Mouse (Mus musculus) testis, postnatal 10 days (tissue): ENCODE measurements at regions not wholly inside any gene's neighbourhood (a gene's known extent, or its start where the extent isn't known, plus 50 kb on each side); places are given as distances from the start of the nearest gene placed in this dataset.

Experiments used
- DNase-seq: peaks from one replicate; pipeline ENCODE4 v3.0.0; 2021; ENCODE audit warnings: low spot score

GRCm38 (mm10) chr3:148762541-148763225, 227.7 kb downstream of the Adgrl2 start:
- DNase-seq: no peak

- no peak for DNase-seq
Observed at GRCm38 (mm10) chr3:148761586-148761985, 228.8 kb downstream of the Adgrl2 start.

- DNase-seq: no peak
Observed at GRCm38 (mm10) chr3:148759500-148759899, 230.9 kb downstream of the Adgrl2 start.

DNA sequence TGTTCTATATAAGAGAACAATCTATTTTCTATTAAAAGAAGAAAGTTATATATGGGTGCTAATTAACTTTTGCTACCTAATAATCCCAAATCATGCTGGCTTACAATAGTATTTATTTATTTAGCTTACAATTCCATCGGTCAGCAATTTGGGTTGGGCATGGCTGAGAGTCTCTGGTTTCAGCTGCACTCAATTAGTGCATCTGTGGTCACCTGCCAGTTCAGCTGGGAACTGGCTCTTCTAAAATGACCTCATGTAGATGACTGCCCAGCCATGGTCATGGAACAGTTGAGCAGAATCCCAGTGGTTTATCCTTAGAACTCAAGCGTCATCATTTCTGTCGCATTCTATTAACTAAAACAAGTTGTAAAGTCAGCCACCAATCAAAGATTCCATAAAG, 244.1 kb downstream of the Adgrl2 start:
- DNase-seq: no peak

DNA sequence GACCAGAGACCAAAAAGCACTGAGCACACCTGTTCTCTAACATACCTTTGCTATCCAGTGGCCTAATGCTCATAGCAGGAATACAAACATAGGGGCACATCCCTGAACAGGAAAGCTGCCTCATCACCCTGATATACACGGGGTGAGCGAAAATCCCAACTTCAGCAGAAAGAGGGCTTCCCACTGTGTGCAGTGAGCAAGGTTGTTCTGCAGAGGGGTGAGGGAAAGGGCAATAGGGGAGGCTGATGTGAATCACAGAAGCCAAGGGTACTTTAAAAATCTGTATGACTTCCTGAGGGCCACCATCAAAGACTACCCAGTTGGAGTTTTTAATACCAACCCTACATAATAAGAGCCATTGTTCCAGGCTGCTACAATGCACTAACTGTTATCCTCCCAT, 245.7 kb downstream of the Adgrl2 start:
- DNase-seq: no peak

DNA sequence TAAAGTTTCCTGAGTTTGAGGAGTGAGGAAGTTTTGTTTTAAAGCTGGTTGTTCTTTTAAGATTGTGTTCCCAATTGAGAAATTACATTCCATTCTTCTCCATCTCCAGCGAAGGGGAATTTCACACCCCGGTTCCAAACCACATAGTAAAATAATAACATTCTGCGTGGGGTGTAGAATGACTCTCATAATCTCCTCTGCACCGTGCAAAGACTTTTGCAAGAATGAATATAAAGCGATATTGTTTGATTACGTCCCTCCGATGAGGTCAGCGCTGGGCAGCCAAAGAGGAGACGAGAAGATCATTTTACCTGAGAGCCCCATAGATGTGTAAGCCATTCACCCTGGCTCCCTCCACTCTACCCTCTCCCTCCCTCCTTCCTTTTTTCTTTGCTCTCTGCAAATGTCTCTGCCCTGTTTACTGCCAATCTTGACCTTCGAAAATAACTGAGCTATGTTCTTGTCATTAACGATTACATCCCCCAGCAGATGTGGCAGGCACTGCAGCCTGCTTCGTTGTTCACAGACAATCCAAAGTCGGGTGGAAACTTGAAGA, 256.1 kb downstream of the Adgrl2 start:
- DNase-seq: no peak

DNA sequence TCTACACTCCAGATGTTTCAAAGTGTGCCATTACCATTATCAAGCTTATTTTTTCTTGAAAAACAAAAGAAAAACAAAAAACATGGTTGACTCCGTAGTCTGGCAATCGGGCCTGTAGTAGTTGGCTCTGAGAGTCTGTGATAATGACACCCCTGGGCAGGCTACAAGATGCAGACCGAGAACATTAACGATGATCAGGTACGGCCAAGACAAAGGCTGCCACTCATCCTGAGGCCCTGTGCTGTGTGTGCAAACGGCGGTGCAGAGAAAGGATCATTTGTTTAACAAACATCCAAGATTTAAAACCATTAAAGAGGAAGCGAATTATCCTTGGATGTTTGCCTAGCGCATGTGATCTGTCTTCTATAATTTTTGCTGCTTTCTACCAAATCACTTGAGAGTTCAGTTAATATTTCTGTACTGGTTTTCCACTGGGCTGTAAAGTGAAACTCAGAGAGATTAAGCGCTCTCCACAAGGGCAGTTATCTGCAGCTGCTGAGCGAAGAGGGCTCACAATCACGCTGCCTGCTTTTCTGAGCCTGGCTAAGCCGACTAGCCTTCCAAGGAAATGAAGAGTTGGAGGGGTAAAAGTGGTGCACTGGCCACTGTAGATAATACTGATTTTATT, 257.0 kb downstream of the Adgrl2 start:
- no peak for DNase-seq

DNA sequence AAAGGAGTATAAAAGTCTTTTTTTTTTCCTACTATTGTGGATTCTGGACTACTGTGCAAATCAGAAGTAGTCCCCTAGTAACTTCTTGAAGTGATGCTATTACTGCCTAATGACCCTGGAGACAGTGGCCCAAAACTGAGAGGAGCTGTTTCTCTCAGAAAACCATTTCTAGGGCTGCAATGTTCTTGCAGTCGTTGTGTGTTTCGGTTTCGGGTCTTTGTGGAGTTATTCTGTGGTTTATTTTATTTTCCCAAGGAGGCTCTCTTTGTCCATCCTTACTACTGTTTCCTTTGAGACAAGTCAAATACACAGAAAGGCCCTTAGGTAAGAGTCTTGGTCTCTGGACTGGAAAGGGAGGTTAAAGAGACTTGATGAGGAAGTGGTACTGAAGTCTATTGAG, 258.9 kb downstream of the Adgrl2 start:
- DNase-seq: no peak

- DNase-seq: no peak
Observed at GRCm38 (mm10) chr3:148729242-148729680, 261.1 kb downstream of the Adgrl2 start.

DNA sequence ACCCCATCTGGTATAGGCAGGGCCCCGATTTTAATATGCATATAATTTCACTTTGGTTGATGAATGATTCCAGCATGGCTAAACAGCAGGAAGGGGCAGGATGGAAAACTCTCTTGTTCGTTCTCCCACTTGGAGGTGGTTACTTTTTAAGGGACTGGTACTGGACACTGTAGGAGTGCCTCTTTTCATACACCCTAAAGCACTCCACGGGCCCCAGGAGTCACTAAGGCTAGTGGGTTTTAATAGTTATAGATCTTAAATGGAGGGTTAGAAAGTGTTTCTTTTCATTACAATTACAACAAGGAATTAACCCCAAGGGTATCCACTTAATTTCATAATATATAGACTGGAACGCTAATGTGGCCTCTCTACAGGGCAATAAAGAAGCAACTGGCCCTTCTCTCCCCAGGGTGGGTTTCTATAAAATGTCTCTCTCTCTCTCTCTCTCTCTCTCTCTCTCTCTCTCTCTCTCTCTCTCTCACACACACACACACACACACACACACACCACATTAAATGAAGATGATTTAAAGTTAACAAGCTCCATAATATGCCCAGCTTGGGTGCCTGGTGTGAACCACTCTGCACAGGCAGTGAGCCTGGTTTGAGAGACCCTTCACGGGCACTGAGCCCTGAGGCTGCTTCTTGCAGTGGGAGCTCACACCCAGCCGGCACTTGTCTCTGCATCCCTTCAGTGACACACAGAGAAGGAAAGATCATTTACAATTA, 261.7 kb downstream of the Adgrl2 start:
- no peak for DNase-seq

- DNase-seq: no peak
Observed at GRCm38 (mm10) chr3:148726596-148727331, 263.6 kb downstream of the Adgrl2 start.

DNA sequence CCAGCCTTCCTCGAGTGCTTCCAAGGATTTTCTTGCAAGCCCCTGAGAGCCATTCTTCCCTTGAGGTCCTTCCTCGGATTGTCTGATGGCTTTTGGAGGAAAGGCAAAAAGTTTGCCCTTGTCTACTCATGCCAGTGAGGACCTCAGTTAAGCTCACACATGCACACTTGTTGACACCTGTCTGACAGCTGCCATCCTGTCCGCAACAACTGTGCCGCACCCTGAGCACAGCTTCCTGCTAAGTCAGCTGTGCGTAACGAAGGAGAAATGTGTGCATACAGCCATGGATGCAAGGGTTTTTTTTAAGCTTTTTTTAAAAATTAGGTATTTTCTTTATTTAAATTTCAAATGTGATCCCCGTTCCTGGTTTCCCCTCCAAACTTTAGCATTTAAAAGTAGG, 293.8 kb downstream of the Adgrl2 start:
- DNase-seq: no peak

DNA sequence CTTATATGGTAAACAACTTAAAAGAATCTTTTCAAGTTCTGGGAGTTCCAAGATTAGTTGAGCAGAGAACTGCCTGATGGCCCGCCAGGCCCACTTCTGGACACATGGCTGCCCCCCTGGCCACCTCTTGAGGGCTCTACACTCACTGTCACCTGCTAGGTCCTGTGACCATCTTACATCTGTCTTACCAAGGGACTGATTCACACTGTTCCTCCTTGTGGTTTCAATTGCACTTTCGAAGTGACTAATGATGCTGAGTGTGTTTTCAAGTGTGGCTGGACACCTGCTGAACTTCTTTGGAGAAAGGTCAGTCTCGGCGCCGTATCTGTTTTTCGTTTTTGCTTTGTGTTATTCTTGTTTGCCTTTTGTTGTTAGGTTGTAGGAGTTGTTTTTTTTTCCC, 294.9 kb downstream of the Adgrl2 start:
- no peak for DNase-seq

DNA sequence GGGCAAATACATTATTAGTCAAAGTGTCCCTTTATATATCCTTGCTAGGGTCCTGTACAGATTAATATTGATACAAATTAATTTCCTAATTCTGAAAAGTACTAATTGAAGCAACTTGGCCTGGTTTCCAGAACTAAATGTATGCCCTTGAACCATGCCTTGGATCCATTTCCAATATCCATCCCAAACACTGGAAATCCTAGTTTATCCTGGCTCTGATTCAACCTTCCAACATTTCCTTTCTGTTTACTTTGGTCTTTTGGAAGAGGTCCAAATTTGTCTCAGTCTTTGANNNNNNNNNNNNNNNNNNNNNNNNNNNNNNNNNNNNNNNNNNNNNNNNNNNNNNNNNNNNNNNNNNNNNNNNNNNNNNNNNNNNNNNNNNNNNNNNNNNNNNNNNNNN, 307.2 kb downstream of the Adgrl2 start:
- no peak for DNase-seq

GRCm38 (mm10) chr3:148682445-148682994, 307.8 kb downstream of the Adgrl2 start:
- DNase-seq: no peak

DNA sequence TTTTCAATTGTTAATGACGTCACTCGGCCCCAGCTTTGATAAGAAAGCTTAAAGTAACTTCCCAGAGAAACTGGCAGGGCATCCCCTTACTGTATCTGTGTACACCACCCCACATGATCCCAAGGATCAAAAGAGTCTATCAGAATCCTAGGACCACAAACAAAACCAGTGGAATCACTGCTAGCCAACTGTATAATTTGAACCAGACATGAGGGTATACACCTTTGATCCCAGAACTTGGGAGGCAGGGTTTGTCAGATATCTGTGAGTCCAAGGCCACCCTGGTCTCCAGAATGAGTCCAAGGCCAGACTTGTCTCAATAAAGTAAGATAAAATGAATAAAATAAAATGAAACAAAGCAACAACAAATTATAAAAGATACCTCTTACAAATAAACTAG, 309.2 kb downstream of the Adgrl2 start:
- no peak for DNase-seq

- DNase-seq: peak; percentile 79
Observed at GRCm38 (mm10) chr3:148680737-148681136, 309.6 kb downstream of the Adgrl2 start.

GRCm38 (mm10) chr3:148680086-148680485, 310.3 kb downstream of the Adgrl2 start:
- DNase-seq: no peak

DNA sequence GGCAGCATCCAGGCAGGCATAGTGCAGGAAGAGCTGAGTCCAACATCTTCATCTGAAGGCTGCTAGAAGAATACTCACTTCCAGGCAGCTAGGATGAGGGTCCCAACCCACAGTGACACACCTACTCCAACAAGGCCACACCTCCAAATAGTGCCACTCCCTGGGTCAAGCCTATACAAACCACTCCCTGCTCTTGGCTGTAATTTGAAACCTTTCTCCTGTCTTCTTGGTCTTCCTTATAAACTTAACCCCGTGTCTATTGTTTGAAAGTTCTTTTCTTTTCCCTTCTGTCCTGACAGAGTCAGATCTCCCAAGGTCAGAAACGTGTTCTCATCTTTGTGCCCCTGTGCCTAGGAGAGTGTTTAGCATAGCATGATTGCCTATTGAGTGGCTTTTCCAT, 311.2 kb downstream of the Adgrl2 start:
- DNase-seq: no peak

GRCm38 (mm10) chr3:148676025-148676424, 314.3 kb downstream of the Adgrl2 start:
- no peak for DNase-seq

- DNase-seq: no peak
Observed at GRCm38 (mm10) chr3:148662888-148663477, 327.4 kb downstream of the Adgrl2 start.

- DNase-seq: no peak
Observed at GRCm38 (mm10) chr3:148659024-148659423, 331.3 kb downstream of the Adgrl2 start.
